Mouse (Mus musculus) embryonic facial prominence, embryonic 11.5 days (tissue): ENCODE data around the gene Sox6. TPM values are rescaled to one million over a fixed set of nuclear protein-coding genes. Genes with fewer than 3 reads are reported as not detected.

ENCODE experiments used
- ATAC-seq: fragments of 200-750 bp; cut with Nextera tagmentation; replicated peaks from 2 replicates; pipeline ENCODE4 v1.8.0; 2017; ENCODE audit warnings: low read depth; ENCODE audit not compliant: insufficient number of reproducible peaks, low FRiP score, low TSS enrichment
- DNase-seq: peaks from one replicate; pipeline ENCODE4 v3.0.0-alpha.2; 2015; ENCODE audit warnings: low spot score
- H3K27ac ChIP-seq: fragments of 300-500 bp; sonication (generic); replicated peaks from 2 replicates; pipeline ENCODE4 v1.5.1; 2014; ENCODE audit warnings: mild to moderate bottlenecking, low read depth, low read length, control low read depth
- H3K27me3 ChIP-seq: fragments of 300-500 bp; sonication (generic); 2 replicates; pipeline ENCODE4 v1.6.1; 2014; ENCODE audit warnings: mild to moderate bottlenecking, low read length, moderate library complexity, mixed read lengths; ENCODE audit not compliant: control insufficient read depth, insufficient read depth
- H3K36me3 ChIP-seq: fragments of 300-500 bp; sonication (generic); replicated peaks from 2 replicates; pipeline ENCODE4 v1.6.1; 2014; ENCODE audit warnings: low read depth, mild to moderate bottlenecking, low read length, moderate library complexity, mixed read lengths; ENCODE audit not compliant: control insufficient read depth, insufficient read depth
- H3K4me1 ChIP-seq: fragments of 300-500 bp; sonication (generic); 2 replicates; pipeline ENCODE4 v1.6.1; 2014; ENCODE audit warnings: low read length, mixed read lengths; ENCODE audit not compliant: control insufficient read depth, insufficient read depth
- H3K4me2 ChIP-seq: fragments of 300-500 bp; sonication (generic); 2 replicates; pipeline ENCODE4 v1.6.1; 2014; ENCODE audit warnings: low read depth, mild to moderate bottlenecking, control low read depth, low read length, moderate library complexity
- H3K4me3 ChIP-seq: fragments of 300-500 bp; sonication (generic); 2 replicates; pipeline ENCODE4 v1.5.1; 2014; ENCODE audit warnings: low read depth, low read length, control low read depth
- H3K9ac ChIP-seq: fragments of 300-500 bp; sonication (generic); replicated peaks from 2 replicates; pipeline ENCODE4 v1.6.1; 2014; ENCODE audit warnings: mild to moderate bottlenecking, control low read depth, low read length
- H3K9me3 ChIP-seq: fragments of 300-500 bp; sonication (generic); replicated peaks from 2 replicates; pipeline ENCODE4 v1.6.1; 2016; ENCODE audit warnings: mild to moderate bottlenecking, low read length, inconsistent platforms, mixed read lengths; ENCODE audit not compliant: control insufficient read depth
- WGBS: fragments of 180-500 bp; shearing (Covaris S2); extraction: QIAGEN DNeasy Blood & Tissue Kit; methylation state at CpG from one replicate; pipeline ENCODE4 v1.1.7; 2014; 5-methylcytosine and 5-hydroxymethylcytosine counted together
- polyA plus RNA-seq: library from polyadenylated mRNA; unstranded; fragments of >200 nt; fragmentation: Nextera tagmentation; extraction: Ambion mirVana; gene quantifications from 2 replicates; pipeline ENCODE4 v1.2.1, GENCODE M21; 2014

Gene Sox6
- polyA plus RNA-seq, 1 experiment from 2014 or later = 29.2 TPM

DNA sequence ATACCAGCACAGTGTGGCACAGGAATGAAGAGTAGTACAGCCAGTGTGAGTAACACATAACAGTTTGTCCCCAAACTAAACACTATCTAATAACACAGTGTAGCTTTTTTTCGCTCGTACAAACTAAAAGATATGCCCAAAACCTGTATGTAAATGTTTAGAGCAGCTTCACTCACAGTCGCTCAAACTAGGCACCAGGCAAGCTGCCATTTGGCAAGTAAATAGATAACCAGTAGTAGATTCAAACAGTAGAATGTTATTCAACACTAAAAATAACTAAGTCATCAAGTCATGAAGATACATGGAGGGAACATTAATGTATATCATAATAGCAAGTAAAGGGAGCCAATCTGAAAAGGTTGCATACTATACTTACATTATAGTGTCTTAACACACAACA lies 318.8 kb downstream of the Sox6 start:
- ATAC-seq (no peak), DNase-seq (no peak)
- Histone ChIP-seq H3K9me3 (no peaks in the 10 kb centered on the region), H3K4me1 (no peaks in the 10 kb centered on the region), H3K27ac (no peak overlapping the region), H3K4me2 (no peak overlapping the region), H3K9ac (no peak overlapping the region), H3K27me3 (no peaks in the 10 kb centered on the region), H3K36me3 (no peaks in the 10 kb centered on the region), H3K4me3 (no peak overlapping the region)
- 88% methylated on average over 3 of the region's 3 CpGs for WGBS

DNA sequence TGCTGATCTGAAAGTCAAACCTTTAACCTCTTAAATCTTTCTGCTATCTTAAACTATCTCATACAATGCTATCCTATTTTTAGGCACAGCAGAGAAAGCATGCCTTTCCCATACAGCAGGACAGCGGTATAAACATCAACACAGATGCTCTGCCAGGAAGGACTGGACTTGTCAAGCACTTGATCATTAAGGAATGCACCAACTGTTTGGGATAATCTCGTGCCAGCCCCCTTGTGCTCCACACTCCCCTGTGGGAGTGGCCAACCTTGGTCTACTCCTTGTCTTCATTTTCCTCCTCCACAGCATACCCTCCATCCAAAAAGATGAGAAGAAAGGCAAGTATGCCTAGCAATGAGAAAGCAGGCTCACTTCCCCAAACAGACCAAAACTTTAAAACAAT lies 332.5 kb downstream of the Sox6 start:
- H3K27ac ChIP-seq = no peak overlapping the region
- WGBS = 30% methylated on average over 2 of the region's 2 CpGs
- H3K36me3 ChIP-seq = no peaks in the 10 kb centered on the region
- no peak overlapping the region for H3K9ac ChIP-seq
- DNase-seq = no peak
- no peaks in the 10 kb centered on the region for H3K27me3 ChIP-seq
- H3K4me3 ChIP-seq = no peak overlapping the region
- no peak overlapping the region for H3K4me2 ChIP-seq
- no peak for ATAC-seq
- H3K9me3 ChIP-seq = no peaks in the 10 kb centered on the region
- no peaks in the 10 kb centered on the region for H3K4me1 ChIP-seq

DNA sequence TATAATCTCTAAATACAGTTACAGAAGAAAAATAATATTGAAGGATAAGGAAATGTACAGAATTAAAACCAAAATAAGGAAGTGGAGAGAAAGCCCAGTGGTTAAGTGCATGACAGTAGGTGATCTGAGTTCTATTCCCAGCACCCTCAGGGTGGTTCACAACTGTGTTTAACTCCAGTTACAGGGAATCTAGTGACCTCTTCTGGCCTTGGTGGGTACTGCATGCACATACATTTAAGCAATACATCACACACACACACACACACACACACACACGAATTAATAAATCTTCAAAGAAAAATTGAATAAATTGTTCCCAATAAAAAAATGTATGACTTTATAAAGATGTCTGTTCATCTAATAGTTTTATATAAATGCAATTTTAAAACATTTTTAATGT lies 340.5 kb downstream of the Sox6 start:
- Histone ChIP-seq H3K27me3 (no peaks in the 10 kb centered on the region), H3K4me2 (no peak overlapping the region), H3K9ac (no peak overlapping the region), H3K4me3 (no peak overlapping the region), H3K36me3 (no peaks in the 10 kb centered on the region), H3K4me1 (no peaks in the 10 kb centered on the region), H3K9me3 (no peaks in the 10 kb centered on the region), H3K27ac (no peak overlapping the region)
- 83% methylated on average over 1 of the region's 1 CpGs for WGBS
- no peak for DNase-seq
- ATAC-seq = no peak

- Histone ChIP-seq H3K27ac (no peak overlapping the region), H3K9me3 (no peaks in the 10 kb centered on the region), H3K4me1 (no peaks in the 10 kb centered on the region), H3K9ac (no peak overlapping the region), H3K27me3 (no peaks in the 10 kb centered on the region), H3K4me2 (no peak overlapping the region), H3K36me3 (no peaks in the 10 kb centered on the region), H3K4me3 (no peak overlapping the region)
- ATAC-seq (no peak), DNase-seq (no peak)
- WGBS = 79% methylated on average over 8 of the region's 8 CpGs
Observed at GRCm38 (mm10) chr7:115693206-115693605, 345.4 kb downstream of the Sox6 start.

DNA sequence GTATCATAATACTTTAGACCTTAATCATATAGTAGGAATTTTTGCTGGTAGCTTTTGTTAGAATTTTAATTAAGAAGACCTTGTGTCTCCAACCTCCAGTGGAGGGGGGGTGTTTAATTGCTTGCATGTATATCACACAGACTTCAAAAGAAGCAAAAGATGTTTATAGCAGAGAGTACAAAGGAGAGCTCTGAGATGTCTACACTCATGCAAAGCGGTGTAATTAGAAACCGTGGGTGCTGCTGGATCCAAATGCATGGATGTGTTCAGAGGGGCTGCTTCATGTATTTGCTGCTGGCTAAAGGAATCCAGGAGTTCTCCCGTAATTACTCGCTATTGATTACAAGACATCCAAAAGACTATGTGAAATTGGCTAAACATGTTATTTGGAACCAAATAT lies 347.5 kb downstream of the Sox6 start:
- no peak overlapping the region for H3K4me3 ChIP-seq
- H3K27ac ChIP-seq = no peak overlapping the region
- H3K4me2 ChIP-seq = no peak overlapping the region
- ATAC-seq (no peak), DNase-seq (peak; percentile 66)
- H3K9me3 ChIP-seq = no peaks in the 10 kb centered on the region
- 32% methylated on average over 4 of the region's 4 CpGs for WGBS
- H3K9ac ChIP-seq = no peak overlapping the region
- H3K27me3 ChIP-seq = no peaks in the 10 kb centered on the region
- H3K4me1 ChIP-seq = no peaks in the 10 kb centered on the region
- H3K36me3 ChIP-seq = no peaks in the 10 kb centered on the region

- no peaks in the 10 kb centered on the region for H3K4me1 ChIP-seq
- no peaks in the 10 kb centered on the region for H3K36me3 ChIP-seq
- DNase-seq (no peak), ATAC-seq (no peak)
- WGBS = 84% methylated on average over 6 of the region's 6 CpGs
- no peak overlapping the region for H3K4me2 ChIP-seq
- H3K9ac ChIP-seq = no peak overlapping the region
- H3K27me3 ChIP-seq = no peaks in the 10 kb centered on the region
- no peak overlapping the region for H3K4me3 ChIP-seq
- H3K9me3 ChIP-seq = no peaks in the 10 kb centered on the region
- no peak overlapping the region for H3K27ac ChIP-seq
Observed at GRCm38 (mm10) chr7:115686687-115687086, 351.9 kb downstream of the Sox6 start.

GRCm38 (mm10) chr7:115684142-115684541 lies 354.5 kb downstream of the Sox6 start:
- Histone ChIP-seq H3K9me3 (no peaks in the 10 kb centered on the region), H3K36me3 (no peaks in the 10 kb centered on the region), H3K27me3 (no peaks in the 10 kb centered on the region), H3K4me1 (no peaks in the 10 kb centered on the region), H3K27ac (no peak overlapping the region), H3K9ac (no peak overlapping the region), H3K4me2 (no peak overlapping the region), H3K4me3 (no peak overlapping the region)
- no peak for ATAC-seq
- DNase-seq = no peak
- 89% methylated on average over 3 of the region's 3 CpGs for WGBS

- H3K9ac ChIP-seq = no peak overlapping the region
- no peak for ATAC-seq
- H3K4me1 ChIP-seq = peaks cover 5% of the 10 kb centered on the region; the same call in 1 of the 2 replicates
- no peaks in the 10 kb centered on the region for H3K36me3 ChIP-seq
- no peak overlapping the region for H3K4me3 ChIP-seq
- H3K9me3 ChIP-seq = no peaks in the 10 kb centered on the region
- H3K4me2 ChIP-seq = no peak overlapping the region
- WGBS = 94% methylated on average over 2 of the region's 2 CpGs
- H3K27ac ChIP-seq = no peak overlapping the region
- H3K27me3 ChIP-seq = no peaks in the 10 kb centered on the region
- DNase-seq = no peak
Observed at GRCm38 (mm10) chr7:115671749-115672148, 366.8 kb downstream of the Sox6 start.
